Mouse (Mus musculus) adrenal gland (tissue): ENCODE data around the gene Efcab2.

Experiments used
- intact Hi-C: fragments of 180-260 bp; cut with DNase I; formaldehyde crosslinking; loops from one replicate; pipeline ENCODE4 v1.15.1; 2025
- microRNA-seq, 2 experiments: library from miRNA; unstranded; fragments of <30 nt; microRNA quantifications; one replicate each; pipeline ENCODE4; 2019

Efcab2 gene

GRCm38 (mm10) chr1:178529512-178530300 lies 123.8 kb downstream of the Efcab2 start:
- intact Hi-C loops, result loop anchor here (2.0 to 5.0 kb wide), 3 partner anchors 158 to 947 kb away; no protein-coding TSS in a partner anchor

- intact Hi-C loops, result loop anchor here (5.0 kb wide), 2 partner anchors 157 to 427 kb away; no protein-coding TSS in a partner anchor
Measured at GRCm38 (mm10) chr1:178530301-178531078, 124.6 kb downstream of the Efcab2 start.

Small RNA genes within 50 kb of the gene (microRNA-seq; reads per million reads assigned to microRNA genes)
- 0 reads per million in 2 experiments for gene Gm27458
